Mouse (Mus musculus): Measurements from ENCODE around the gene 1500011B03Rik. TPM values are rescaled to one million over a fixed set of nuclear protein-coding genes. Genes with fewer than 3 reads are reported as not detected.

Gene 1500011B03Rik
- polyA plus RNA-seq, 1 experiment from 2014 or later = 48.5 TPM

DNA sequence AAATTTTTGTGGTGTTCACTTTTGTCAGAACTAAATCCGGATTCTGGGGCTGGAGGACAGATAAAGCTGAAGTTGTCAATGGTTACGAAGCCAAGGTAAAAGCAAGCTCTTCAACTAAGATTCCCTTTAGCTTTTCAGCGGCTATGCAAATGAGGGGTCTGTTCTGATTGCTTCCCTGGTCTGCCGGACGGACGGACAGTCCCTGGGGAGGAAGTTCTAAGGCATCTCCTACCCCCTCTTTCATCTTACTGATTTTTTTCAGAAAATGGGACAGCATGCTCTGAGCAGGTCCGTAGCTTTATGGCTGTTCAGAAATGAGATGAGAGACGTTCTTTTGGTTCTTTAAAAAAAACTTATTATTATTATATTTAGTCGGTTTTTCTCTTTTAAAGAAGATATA is 27.6 kb downstream of the 1500011B03Rik start:
- H3K27ac ChIP-seq (ENCODE audit: low read length) = no peak overlapping the region
- no peak overlapping the region for H3K4me2 ChIP-seq (ENCODE audit: low read depth, low read length)
- H3K4me3 ChIP-seq (ENCODE audit: low read length) = no peak overlapping the region
- no peaks in the 10 kb centered on the region for H3K9me3 ChIP-seq (replicated peaks; ENCODE audit: control insufficient read depth, low read length)
- H3K36me3 ChIP-seq (ENCODE audit: control insufficient read depth, insufficient read depth) = peaks cover 37% of the 10 kb centered on the region
- WGBS = 62% methylated on average over 9 of the region's 9 CpGs
- H3K9ac ChIP-seq (ENCODE audit: low read length) = no peak overlapping the region
- no peaks in the 10 kb centered on the region for H3K27me3 ChIP-seq (ENCODE audit: control insufficient read depth, insufficient read depth, low read length)
- H3K4me1 ChIP-seq (ENCODE audit: control insufficient read depth, insufficient read depth, low read length) = peaks cover 20% of the 10 kb centered on the region
- ATAC-seq (replicated peaks; ENCODE audit: extremely low read depth, insufficient read depth, low FRiP score) = no peak

DNA sequence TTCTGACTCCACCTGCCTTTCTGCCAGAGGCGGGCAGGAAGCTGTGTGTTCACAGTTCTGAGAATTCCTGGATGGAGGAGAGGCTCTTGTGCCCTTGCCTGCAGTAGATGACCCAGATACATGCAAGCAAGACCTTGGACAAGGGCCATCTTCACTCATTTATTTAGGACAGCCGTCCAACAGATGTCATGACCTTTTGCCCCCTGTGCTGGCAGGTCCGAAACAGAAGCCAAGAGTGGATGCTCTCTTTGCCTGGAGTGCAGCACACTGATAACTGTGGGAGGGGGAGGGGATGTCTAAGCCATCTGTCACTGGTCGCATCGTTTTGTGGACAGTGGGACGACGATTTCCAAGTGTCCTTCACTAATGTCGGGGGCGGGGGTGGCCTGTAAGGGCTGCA is 28.0 kb downstream of the 1500011B03Rik start:
- Histone ChIP-seq H3K9ac (ENCODE audit: low read length) (no peak overlapping the region), H3K27ac (ENCODE audit: low read length) (no peak overlapping the region), H3K27me3 (ENCODE audit: control insufficient read depth, insufficient read depth, low read length) (no peaks in the 10 kb centered on the region), H3K4me1 (ENCODE audit: control insufficient read depth, insufficient read depth, low read length) (peaks cover 20% of the 10 kb centered on the region), H3K4me2 (ENCODE audit: low read depth, low read length) (no peak overlapping the region), H3K9me3 (replicated peaks; ENCODE audit: control insufficient read depth, low read length) (no peaks in the 10 kb centered on the region), H3K36me3 (ENCODE audit: control insufficient read depth, insufficient read depth) (peaks cover 33% of the 10 kb centered on the region), H3K4me3 (ENCODE audit: low read length) (no peak overlapping the region)
- 36% methylated on average over 9 of the region's 9 CpGs for WGBS
- no peak for ATAC-seq (replicated peaks; ENCODE audit: extremely low read depth, insufficient read depth, low FRiP score)

DNA sequence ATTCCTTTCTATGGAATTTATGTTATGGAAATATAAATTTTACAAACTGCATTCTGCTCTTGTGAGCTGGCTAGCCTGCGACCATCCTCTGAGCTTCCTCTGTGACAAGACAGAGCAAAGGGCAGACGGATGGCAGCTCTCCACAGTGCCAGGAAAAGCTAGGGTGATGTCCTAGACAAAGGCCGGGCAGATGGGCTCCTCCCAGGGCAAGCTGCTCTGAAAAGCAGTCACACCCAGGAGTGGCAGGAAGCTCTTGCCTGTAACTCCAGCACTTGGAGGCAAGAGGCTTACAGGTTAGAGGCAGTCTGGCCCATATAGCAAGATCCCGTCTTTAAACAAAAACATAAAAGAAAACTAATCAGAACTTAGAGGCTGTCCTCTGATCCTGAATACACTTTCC is 28.7 kb downstream of the 1500011B03Rik start:
- Histone ChIP-seq H3K27ac (ENCODE audit: low read length) (no peak overlapping the region), H3K9me3 (replicated peaks; ENCODE audit: control insufficient read depth, low read length) (no peaks in the 10 kb centered on the region), H3K4me2 (ENCODE audit: low read depth, low read length) (no peak overlapping the region), H3K4me3 (ENCODE audit: low read length) (no peak overlapping the region), H3K27me3 (ENCODE audit: control insufficient read depth, insufficient read depth, low read length) (no peaks in the 10 kb centered on the region), H3K36me3 (ENCODE audit: control insufficient read depth, insufficient read depth) (peaks cover 32% of the 10 kb centered on the region), H3K4me1 (ENCODE audit: control insufficient read depth, insufficient read depth, low read length) (peaks cover 20% of the 10 kb centered on the region), H3K9ac (ENCODE audit: low read length) (no peak overlapping the region)
- ATAC-seq (replicated peaks; ENCODE audit: extremely low read depth, insufficient read depth, low FRiP score) = no peak
- 71% methylated on average over 4 of the region's 4 CpGs for WGBS

DNA sequence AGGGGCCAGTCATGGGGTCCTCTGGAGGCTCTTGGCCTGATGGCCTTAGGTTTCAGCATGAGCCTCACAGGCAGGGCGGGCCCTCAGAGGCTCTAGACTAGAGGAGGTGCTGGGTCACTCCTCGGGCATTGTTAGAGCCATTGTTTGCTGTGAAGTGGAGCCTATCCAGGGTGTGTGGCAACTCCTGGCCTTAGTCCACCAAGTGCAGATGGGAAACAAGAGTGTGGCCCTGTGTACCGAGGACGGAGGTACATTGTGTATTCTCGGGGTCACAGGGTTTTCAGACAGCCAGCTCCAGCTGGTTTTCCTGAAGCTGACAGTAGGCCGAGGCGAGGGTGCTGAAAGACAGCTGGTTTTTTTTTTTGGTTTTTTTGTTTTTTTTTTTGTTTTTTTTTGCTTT is 30.0 kb downstream of the 1500011B03Rik start:
- Histone ChIP-seq H3K9ac (ENCODE audit: low read length) (no peak overlapping the region), H3K27me3 (ENCODE audit: control insufficient read depth, insufficient read depth, low read length) (no peaks in the 10 kb centered on the region), H3K9me3 (replicated peaks; ENCODE audit: control insufficient read depth, low read length) (no peaks in the 10 kb centered on the region), H3K36me3 (ENCODE audit: control insufficient read depth, insufficient read depth) (peaks cover 29% of the 10 kb centered on the region), H3K4me2 (ENCODE audit: low read depth, low read length) (no peak overlapping the region), H3K27ac (ENCODE audit: low read length) (no peak overlapping the region), H3K4me3 (ENCODE audit: low read length) (no peak overlapping the region), H3K4me1 (ENCODE audit: control insufficient read depth, insufficient read depth, low read length) (peaks cover 20% of the 10 kb centered on the region)
- ATAC-seq (replicated peaks; ENCODE audit: extremely low read depth, insufficient read depth, low FRiP score) = no peak
- 74% methylated on average over 7 of the region's 7 CpGs for WGBS

DNA sequence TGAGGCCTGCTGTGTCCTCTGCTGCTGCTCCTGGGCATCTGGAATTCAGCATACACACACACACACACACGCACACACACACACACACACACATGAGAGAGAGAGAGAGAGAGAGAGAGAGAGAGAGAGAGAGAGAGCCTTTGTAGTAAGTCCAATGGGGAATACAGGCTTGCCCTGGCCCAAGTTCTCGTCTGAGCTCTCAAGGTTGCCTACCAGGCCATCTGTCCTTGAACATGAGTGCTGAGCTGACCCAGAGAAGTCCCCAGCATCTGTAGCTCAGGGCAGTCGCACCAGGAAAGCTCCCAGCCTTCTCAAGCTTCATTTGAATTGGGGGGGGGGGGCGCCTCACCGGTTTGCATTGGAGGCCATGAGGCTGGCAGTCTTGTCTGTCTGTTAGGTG is 38.1 kb downstream of the 1500011B03Rik start:
- Histone ChIP-seq H3K27ac (ENCODE audit: low read length) (peak overlapping the region; percentile 76), H3K36me3 (ENCODE audit: control insufficient read depth, insufficient read depth) (peaks cover 13% of the 10 kb centered on the region), H3K9me3 (replicated peaks; ENCODE audit: control insufficient read depth, low read length) (no peaks in the 10 kb centered on the region), H3K4me1 (ENCODE audit: control insufficient read depth, insufficient read depth, low read length) (peaks cover 26% of the 10 kb centered on the region), H3K4me3 (ENCODE audit: low read length) (no peak overlapping the region), H3K4me2 (ENCODE audit: low read depth, low read length) (peak overlapping the region; percentile 16; the same call in 1 of the 2 replicates), H3K9ac (ENCODE audit: low read length) (peak overlapping the region; percentile 6; the same call in 1 of the 2 replicates), H3K27me3 (ENCODE audit: control insufficient read depth, insufficient read depth, low read length) (no peaks in the 10 kb centered on the region)
- no peak for ATAC-seq (replicated peaks; ENCODE audit: extremely low read depth, insufficient read depth, low FRiP score)
- 55% methylated on average over 5 of the region's 5 CpGs for WGBS

DNA sequence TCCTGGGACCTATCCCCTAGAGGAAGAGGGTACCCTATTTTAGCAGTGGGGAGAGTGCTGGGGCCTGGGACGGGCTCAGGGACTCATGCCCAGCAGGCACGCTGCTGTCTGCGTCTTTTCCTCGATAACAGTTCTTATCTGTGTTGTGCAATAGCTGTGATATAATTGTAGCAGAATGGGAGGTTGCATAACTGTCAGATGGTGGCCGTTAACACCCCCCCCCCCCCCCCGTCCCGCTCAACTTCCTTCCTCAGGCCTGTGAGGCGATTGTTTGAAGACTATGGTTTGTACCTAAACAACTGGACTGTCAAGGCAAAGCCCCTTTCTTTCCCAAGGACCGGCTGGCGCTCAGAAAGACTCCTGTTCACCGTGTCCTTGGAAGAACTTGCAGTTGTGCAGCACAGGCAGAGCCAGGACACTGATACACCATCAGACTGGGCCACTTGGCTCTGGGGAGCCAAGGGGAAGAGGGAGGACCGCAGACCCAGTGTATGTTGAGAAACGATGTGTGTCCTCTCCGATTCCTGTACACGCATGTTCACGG is 38.6 kb downstream of the 1500011B03Rik start:
- Histone ChIP-seq H3K4me2 (ENCODE audit: low read depth, low read length) (peak overlapping the region; percentile 16; the same call in 1 of the 2 replicates), H3K27ac (ENCODE audit: low read length) (peak overlapping the region; percentile 76), H3K9ac (ENCODE audit: low read length) (peak overlapping the region; percentile 6; the same call in 1 of the 2 replicates), H3K27me3 (ENCODE audit: control insufficient read depth, insufficient read depth, low read length) (no peaks in the 10 kb centered on the region), H3K4me3 (ENCODE audit: low read length) (no peak overlapping the region), H3K4me1 (ENCODE audit: control insufficient read depth, insufficient read depth, low read length) (peaks cover 26% of the 10 kb centered on the region), H3K9me3 (replicated peaks; ENCODE audit: control insufficient read depth, low read length) (no peaks in the 10 kb centered on the region), H3K36me3 (ENCODE audit: control insufficient read depth, insufficient read depth) (peaks cover 13% of the 10 kb centered on the region)
- WGBS = 37% methylated on average over 16 of the region's 16 CpGs
- peak; percentile 42 for ATAC-seq (replicated peaks; ENCODE audit: extremely low read depth, insufficient read depth, low FRiP score)

DNA sequence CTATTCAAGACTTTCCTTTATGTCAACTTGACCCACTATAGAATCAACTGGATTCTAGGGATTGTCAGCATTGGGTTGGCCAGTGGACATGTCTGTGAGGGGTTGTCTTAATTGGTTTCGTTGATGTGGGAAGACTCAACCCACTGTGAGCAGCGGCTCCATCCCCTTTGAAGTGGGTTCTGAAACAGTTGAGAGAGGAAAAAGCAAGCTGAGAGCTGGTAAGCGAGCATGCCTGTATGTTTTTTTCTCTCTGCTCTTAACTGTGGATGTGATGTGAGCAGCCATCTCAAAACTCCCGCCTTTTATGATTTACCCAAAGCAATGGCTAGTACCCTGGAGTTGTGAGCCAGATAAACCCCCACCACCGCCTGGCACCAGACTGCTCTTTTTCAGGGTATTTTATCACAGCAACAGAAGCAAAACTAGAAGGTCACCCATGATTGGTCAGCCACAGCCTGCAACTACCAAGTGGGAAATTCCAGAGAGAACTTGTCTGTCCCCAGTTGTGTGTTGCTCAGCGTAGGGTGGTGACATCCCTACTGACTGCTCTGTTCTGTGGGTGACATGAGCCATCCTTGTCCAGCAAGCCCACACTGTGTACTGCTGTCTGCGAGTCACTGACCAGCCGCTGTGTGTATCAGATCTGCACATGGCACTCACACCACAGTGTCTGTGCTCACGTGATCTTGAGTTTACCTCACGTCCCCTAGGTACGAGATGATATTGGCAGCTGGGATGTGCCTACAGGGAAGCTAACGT is 39.7 kb downstream of the 1500011B03Rik start:
- Histone ChIP-seq H3K4me1 (ENCODE audit: control insufficient read depth, insufficient read depth, low read length) (peaks cover 26% of the 10 kb centered on the region), H3K4me3 (ENCODE audit: low read length) (no peak overlapping the region), H3K9ac (ENCODE audit: low read length) (no peak overlapping the region; the same call in 1 of the 2 replicates), H3K4me2 (ENCODE audit: low read depth, low read length) (peak overlapping the region; percentile 10; the same call in 1 of the 2 replicates), H3K36me3 (ENCODE audit: control insufficient read depth, insufficient read depth) (peaks cover 10% of the 10 kb centered on the region), H3K27ac (ENCODE audit: low read length) (peak overlapping the region; percentile 60), H3K9me3 (replicated peaks; ENCODE audit: control insufficient read depth, low read length) (no peaks in the 10 kb centered on the region), H3K27me3 (ENCODE audit: control insufficient read depth, insufficient read depth, low read length) (no peaks in the 10 kb centered on the region)
- WGBS = 53% methylated on average over 12 of the region's 12 CpGs
- no peak for ATAC-seq (replicated peaks; ENCODE audit: extremely low read depth, insufficient read depth, low FRiP score)

DNA sequence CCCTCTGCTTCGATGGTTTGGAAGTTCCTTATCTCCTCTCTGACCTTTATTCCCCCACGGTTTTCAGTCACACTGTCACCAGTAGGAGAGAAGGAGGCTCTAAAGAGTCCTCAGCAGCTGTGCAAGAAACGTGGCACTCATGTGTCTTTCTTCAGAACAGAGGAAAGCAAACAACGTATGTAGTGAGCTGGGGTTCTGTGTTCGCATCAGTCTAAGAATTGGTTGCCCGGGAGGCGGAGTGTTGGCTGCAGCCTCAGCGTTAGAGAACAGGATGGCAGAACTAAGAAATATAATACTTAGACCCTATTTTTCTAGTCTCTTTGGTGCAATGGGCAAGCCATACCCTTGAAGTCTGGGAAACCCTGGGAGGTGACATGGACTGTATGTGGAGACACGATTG is 40.3 kb downstream of the 1500011B03Rik start:
- Histone ChIP-seq H3K4me1 (ENCODE audit: control insufficient read depth, insufficient read depth, low read length) (peaks cover 26% of the 10 kb centered on the region), H3K27ac (ENCODE audit: low read length) (peak overlapping the region; percentile 28), H3K9me3 (replicated peaks; ENCODE audit: control insufficient read depth, low read length) (no peaks in the 10 kb centered on the region), H3K9ac (ENCODE audit: low read length) (no peak overlapping the region), H3K4me3 (ENCODE audit: low read length) (no peak overlapping the region), H3K27me3 (ENCODE audit: control insufficient read depth, insufficient read depth, low read length) (no peaks in the 10 kb centered on the region), H3K36me3 (ENCODE audit: control insufficient read depth, insufficient read depth) (peaks cover 9% of the 10 kb centered on the region; the same call in 1 of the 2 replicates), H3K4me2 (ENCODE audit: low read depth, low read length) (no peak overlapping the region)
- no peak for ATAC-seq (replicated peaks; ENCODE audit: extremely low read depth, insufficient read depth, low FRiP score)
- 55% methylated on average over 9 of the region's 9 CpGs for WGBS

DNA sequence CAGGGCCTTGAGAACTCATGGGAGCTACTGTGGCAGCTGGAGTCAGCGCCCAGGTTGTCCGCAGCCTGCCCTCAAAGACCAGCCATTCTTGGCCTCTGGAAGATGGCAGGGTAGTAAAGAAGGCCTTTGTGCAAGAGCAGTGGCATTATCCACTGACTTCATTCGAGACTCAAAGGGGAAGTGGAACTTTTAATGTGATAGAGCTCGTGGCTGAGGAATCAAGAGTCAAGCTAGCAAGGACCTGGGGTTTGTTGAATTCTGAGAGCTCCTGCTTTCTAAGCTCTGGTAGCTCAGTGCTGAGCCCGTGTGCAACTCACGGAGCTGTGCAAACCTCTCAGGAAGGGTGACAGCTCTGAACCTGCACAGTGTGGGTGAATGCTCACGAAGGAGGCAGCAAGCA is 42.4 kb downstream of the 1500011B03Rik start:
- Histone ChIP-seq H3K4me2 (ENCODE audit: low read depth, low read length) (no peak overlapping the region), H3K4me3 (ENCODE audit: low read length) (no peak overlapping the region), H3K9me3 (replicated peaks; ENCODE audit: control insufficient read depth, low read length) (no peaks in the 10 kb centered on the region), H3K4me1 (ENCODE audit: control insufficient read depth, insufficient read depth, low read length) (peaks cover 31% of the 10 kb centered on the region), H3K27me3 (ENCODE audit: control insufficient read depth, insufficient read depth, low read length) (no peaks in the 10 kb centered on the region), H3K27ac (ENCODE audit: low read length) (no peak overlapping the region; the same call in 1 of the 2 replicates), H3K9ac (ENCODE audit: low read length) (no peak overlapping the region), H3K36me3 (ENCODE audit: control insufficient read depth, insufficient read depth) (no peaks in the 10 kb centered on the region)
- ATAC-seq (replicated peaks; ENCODE audit: extremely low read depth, insufficient read depth, low FRiP score) = no peak
- 76% methylated on average over 7 of the region's 7 CpGs for WGBS
